Mouse (Mus musculus): ENCODE results near the gene R3hdm4. TPM values are rescaled to one million over a fixed set of nuclear protein-coding genes. Genes with fewer than 3 reads are reported as not detected.

R3hdm4 gene
- polyA plus RNA-seq, 1 experiment from 2014 or later = 116 TPM

- Histone ChIP-seq H3K9me3 (ENCODE audit: control insufficient read depth, low read length) (no peaks in the 10 kb centered on the region), H3K36me3 (ENCODE audit: control insufficient read depth, insufficient read depth, low read length) (no peaks in the 10 kb centered on the region; the same call in 1 of the 2 replicates), H3K4me3 (ENCODE audit: low read length) (no peak overlapping the region), H3K27ac (ENCODE audit: low read length) (peak overlapping the region; percentile 54), H3K4me2 (ENCODE audit: low read depth, low read length) (peak overlapping the region; percentile 19; the same call in 1 of the 2 replicates), H3K4me1 (ENCODE audit: control insufficient read depth, insufficient read depth, low read length) (peaks cover 34% of the 10 kb centered on the region), H3K9ac (ENCODE audit: low read depth, low read length) (peak overlapping the region; percentile 31), H3K27me3 (replicated peaks; ENCODE audit: control insufficient read depth, insufficient read depth, low read length) (peaks cover 15% of the 10 kb centered on the region)
- WGBS = 69% methylated on average over 11 of the region's 11 CpGs
- ATAC-seq = no peak
Observed at GRCm38 (mm10) chr10:79914131-79914947, 6.7 kb downstream of the R3hdm4 start.

- WGBS = 66% methylated on average over 20 of the region's 20 CpGs
- Histone ChIP-seq H3K9me3 (ENCODE audit: control insufficient read depth, low read length) (no peaks in the 10 kb centered on the region), H3K27ac (ENCODE audit: low read length) (no peak overlapping the region), H3K27me3 (replicated peaks; ENCODE audit: control insufficient read depth, insufficient read depth, low read length) (no peaks in the 10 kb centered on the region), H3K9ac (ENCODE audit: low read depth, low read length) (no peak overlapping the region), H3K4me3 (ENCODE audit: low read length) (no peak overlapping the region), H3K36me3 (ENCODE audit: control insufficient read depth, insufficient read depth, low read length) (no peaks in the 10 kb centered on the region; the same call in 1 of the 2 replicates), H3K4me1 (ENCODE audit: control insufficient read depth, insufficient read depth, low read length) (peaks cover 29% of the 10 kb centered on the region), H3K4me2 (ENCODE audit: low read depth, low read length) (no peak overlapping the region)
- no peak for ATAC-seq
Observed at GRCm38 (mm10) chr10:79912412-79912811, 8.6 kb downstream of the R3hdm4 start.

DNA sequence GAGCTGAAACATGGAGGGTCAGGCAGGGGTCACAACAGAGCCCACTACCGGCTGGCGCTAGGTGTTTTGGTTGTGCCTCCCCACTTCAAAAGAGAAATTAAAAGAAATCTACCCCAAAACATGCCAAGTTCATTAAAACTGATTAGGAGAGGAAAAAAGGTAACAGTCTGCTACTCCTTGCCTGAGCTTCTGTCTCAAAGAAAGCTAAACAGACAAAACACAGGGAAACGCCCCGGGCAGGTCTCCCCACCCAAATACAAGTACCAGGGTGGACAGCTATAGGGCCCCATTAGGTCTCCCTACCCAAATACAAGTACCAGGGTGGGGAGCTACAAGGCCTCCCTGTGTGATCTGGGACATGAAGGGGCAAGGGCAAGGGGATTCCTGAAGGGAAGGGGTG is 10.5 kb downstream of the R3hdm4 start, which contains the start of gene Gm26602:
TSS of gene Gm26602 (plus strand) at position 301 of the 400 bp plus-strand sequence.
- Histone ChIP-seq H3K27me3 (replicated peaks; ENCODE audit: control insufficient read depth, insufficient read depth, low read length) (no peaks in the 10 kb centered on the region), H3K36me3 (ENCODE audit: control insufficient read depth, insufficient read depth, low read length) (peaks cover 15% of the 10 kb centered on the region), H3K4me1 (ENCODE audit: control insufficient read depth, insufficient read depth, low read length) (peaks cover 21% of the 10 kb centered on the region), H3K27ac (ENCODE audit: low read length) (no peak within 1 kb of the TSS), H3K4me2 (ENCODE audit: low read depth, low read length) (no peak within 1 kb of the TSS), H3K9me3 (ENCODE audit: control insufficient read depth, low read length) (no peaks in the 10 kb centered on the region), H3K9ac (ENCODE audit: low read depth, low read length) (no peak within 1 kb of the TSS), H3K4me3 (ENCODE audit: low read length) (no peak within 1 kb of the TSS)
- WGBS = 89% methylated on average over 4 of the region's 4 CpGs
- no peak for ATAC-seq

GRCm38 (mm10) chr10:79909092-79909922 is 11.7 kb downstream of the R3hdm4 start:
- H3K36me3 ChIP-seq (ENCODE audit: control insufficient read depth, insufficient read depth, low read length) = peaks cover 20% of the 10 kb centered on the region
- WGBS = 20% methylated on average over 14 of the region's 14 CpGs
- H3K4me1 ChIP-seq (ENCODE audit: control insufficient read depth, insufficient read depth, low read length) = peaks cover 8% of the 10 kb centered on the region
- H3K9me3 ChIP-seq (ENCODE audit: control insufficient read depth, low read length) = no peaks in the 10 kb centered on the region
- peak overlapping the region; percentile 21 for H3K27ac ChIP-seq (ENCODE audit: low read length)
- no peak overlapping the region for H3K4me2 ChIP-seq (ENCODE audit: low read depth, low read length)
- peak; percentile 61 for ATAC-seq
- H3K27me3 ChIP-seq (replicated peaks; ENCODE audit: control insufficient read depth, insufficient read depth, low read length) = no peaks in the 10 kb centered on the region
- H3K9ac ChIP-seq (ENCODE audit: low read depth, low read length) = no peak overlapping the region
- 0 out of 2 replicates have a peak overlapping the region, but pooled peaks have one; percentile 0 for H3K4me3 ChIP-seq (ENCODE audit: low read length)

DNA sequence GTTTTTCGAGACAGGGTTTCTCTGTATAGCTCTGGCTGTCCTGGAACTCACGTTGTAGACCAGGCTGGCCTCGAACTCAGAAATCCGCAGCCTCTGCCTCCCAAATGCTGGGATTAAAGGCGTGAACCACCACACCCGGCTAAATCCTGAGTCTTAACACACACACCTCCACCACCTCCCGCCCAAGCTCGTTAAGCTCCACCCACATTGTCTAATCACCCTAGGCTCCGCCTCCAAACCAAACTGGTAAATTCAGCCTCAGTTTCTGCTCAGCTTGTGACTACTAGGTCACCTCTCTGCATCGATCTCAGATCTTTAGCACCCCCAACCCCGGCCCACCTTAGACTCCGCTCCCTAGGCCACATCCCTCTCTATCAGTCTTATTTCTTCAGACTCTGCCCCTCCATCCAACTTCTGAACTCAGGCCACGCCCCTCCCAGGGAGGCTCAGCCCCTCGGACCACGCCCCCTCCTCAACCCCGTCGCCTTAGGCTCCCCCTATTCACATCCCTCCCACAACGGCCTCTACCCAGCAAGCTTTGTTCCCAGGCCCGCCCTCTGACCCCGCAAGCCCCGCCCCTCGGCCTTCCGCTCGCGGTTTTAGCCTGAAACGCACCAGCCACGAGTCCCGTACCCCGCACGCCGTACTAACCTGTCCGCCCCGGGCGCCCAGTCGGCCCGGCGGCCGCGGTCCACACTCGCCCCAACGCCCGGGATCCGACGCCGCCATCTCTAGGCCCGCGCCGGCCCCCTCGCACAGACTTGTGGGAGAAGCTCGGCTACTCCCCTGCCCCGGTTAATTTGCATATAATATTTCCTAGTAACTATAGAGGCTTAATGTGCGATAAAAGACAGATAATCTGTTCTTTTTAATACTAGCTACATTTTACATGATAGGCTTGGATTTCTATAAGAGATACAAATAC is 12.6 kb downstream of the R3hdm4 start, which contains the start of gene Med16:
TSS of gene Med16 (minus strand) at position 757 of the 925 bp plus-strand sequence.
- H3K27ac ChIP-seq (ENCODE audit: low read length) = peak within 1 kb of the TSS; percentile 97
- H3K4me2 ChIP-seq (ENCODE audit: low read depth, low read length) = peak within 1 kb of the TSS; percentile 62
- H3K36me3 ChIP-seq (ENCODE audit: control insufficient read depth, insufficient read depth, low read length) = peaks cover 20% of the 10 kb centered on the region
- WGBS = 1% methylated on average over 52 of the region's 52 CpGs
- peaks cover 3% of the 10 kb centered on the region; the same call in 1 of the 2 replicates for H3K4me1 ChIP-seq (ENCODE audit: control insufficient read depth, insufficient read depth, low read length)
- peak within 1 kb of the TSS; percentile 84 for H3K4me3 ChIP-seq (ENCODE audit: low read length)
- peak within 1 kb of the TSS; percentile 97 for H3K9ac ChIP-seq (ENCODE audit: low read depth, low read length)
- peak; percentile 96 for ATAC-seq
- no peaks in the 10 kb centered on the region for H3K27me3 ChIP-seq (replicated peaks; ENCODE audit: control insufficient read depth, insufficient read depth, low read length)
- no peaks in the 10 kb centered on the region for H3K9me3 ChIP-seq (ENCODE audit: control insufficient read depth, low read length)

DNA sequence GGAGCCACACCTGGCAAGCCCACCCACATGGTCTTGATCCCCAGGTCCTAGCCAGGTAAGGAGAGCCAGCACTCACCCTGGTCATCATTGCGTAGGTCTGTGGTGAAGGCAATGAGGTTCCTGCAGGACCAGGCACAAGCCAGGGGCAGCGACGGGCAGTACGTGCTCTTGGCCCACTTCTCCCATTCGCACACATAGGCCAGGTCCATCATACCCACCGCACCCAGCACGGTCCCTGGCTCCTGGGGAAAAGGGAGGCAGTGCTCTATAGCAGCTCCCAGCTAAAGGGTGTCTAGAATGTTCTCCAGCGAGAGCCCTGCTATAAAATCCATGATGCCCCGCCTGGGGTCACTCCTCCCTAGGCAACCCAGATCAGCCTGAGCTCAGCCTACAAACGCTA is 13.6 kb downstream of the R3hdm4 start:
- H3K9me3 ChIP-seq (ENCODE audit: control insufficient read depth, low read length) = no peaks in the 10 kb centered on the region
- no peak for ATAC-seq
- no peak overlapping the region for H3K4me2 ChIP-seq (ENCODE audit: low read depth, low read length)
- no peak overlapping the region for H3K27ac ChIP-seq (ENCODE audit: low read length)
- no peaks in the 10 kb centered on the region for H3K27me3 ChIP-seq (replicated peaks; ENCODE audit: control insufficient read depth, insufficient read depth, low read length)
- H3K36me3 ChIP-seq (ENCODE audit: control insufficient read depth, insufficient read depth, low read length) = peaks cover 20% of the 10 kb centered on the region
- H3K4me1 ChIP-seq (ENCODE audit: control insufficient read depth, insufficient read depth, low read length) = peaks cover 3% of the 10 kb centered on the region; the same call in 1 of the 2 replicates
- no peak overlapping the region; the same call in 1 of the 2 replicates for H3K9ac ChIP-seq (ENCODE audit: low read depth, low read length)
- WGBS = 91% methylated on average over 10 of the region's 10 CpGs
- no peak overlapping the region for H3K4me3 ChIP-seq (ENCODE audit: low read length)

DNA sequence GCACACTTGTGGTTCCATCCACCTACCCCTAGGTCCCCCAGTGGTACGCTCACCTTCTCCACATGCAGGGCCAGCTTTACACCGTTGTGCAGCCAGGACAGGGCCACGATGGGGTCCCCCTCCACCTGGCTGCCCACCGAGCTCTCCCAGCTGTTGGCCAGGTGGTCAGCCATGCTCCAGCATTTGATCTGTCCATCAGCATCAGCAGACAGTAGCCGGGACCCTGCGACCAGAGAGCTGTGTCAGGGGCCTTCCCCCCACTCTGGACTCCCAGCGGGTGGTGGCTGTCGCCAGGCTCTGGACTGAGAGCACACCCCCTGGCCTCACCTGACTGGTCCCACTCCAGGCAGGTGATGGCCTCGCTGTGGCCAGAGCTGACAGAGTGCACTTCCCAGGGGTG is 14.3 kb downstream of the R3hdm4 start:
- peaks cover 3% of the 10 kb centered on the region; the same call in 1 of the 2 replicates for H3K4me1 ChIP-seq (ENCODE audit: control insufficient read depth, insufficient read depth, low read length)
- H3K27ac ChIP-seq (ENCODE audit: low read length) = no peak overlapping the region
- peaks cover 20% of the 10 kb centered on the region for H3K36me3 ChIP-seq (ENCODE audit: control insufficient read depth, insufficient read depth, low read length)
- 95% methylated on average over 9 of the region's 9 CpGs for WGBS
- no peaks in the 10 kb centered on the region for H3K9me3 ChIP-seq (ENCODE audit: control insufficient read depth, low read length)
- no peaks in the 10 kb centered on the region for H3K27me3 ChIP-seq (replicated peaks; ENCODE audit: control insufficient read depth, insufficient read depth, low read length)
- no peak overlapping the region for H3K4me3 ChIP-seq (ENCODE audit: low read length)
- no peak overlapping the region for H3K4me2 ChIP-seq (ENCODE audit: low read depth, low read length)
- ATAC-seq = no peak
- H3K9ac ChIP-seq (ENCODE audit: low read depth, low read length) = no peak overlapping the region

DNA sequence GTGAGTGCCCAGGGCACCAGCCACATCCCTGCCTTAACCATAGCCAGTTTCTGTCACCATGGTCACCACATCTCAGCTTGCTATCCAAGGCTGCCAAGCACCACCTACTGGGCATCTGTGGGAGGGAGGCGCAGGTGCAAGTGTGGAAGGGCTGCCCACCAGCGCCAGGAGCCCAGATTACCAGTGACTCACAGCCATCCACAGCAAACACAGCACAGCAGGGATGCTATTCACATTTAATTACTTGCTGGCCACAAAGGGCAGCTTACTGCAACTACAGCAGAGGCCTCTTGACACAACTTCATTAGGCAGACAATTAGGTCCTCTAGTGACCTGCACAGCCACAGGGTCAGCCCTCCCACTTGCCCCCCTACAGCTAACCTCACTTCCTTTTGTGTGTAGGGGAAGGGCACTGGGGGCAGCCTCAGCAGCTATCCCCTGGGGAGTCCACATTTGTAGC is 20.0 kb downstream of the R3hdm4 start:
- 71% methylated on average over 2 of the region's 2 CpGs for WGBS
- Histone ChIP-seq H3K27ac (ENCODE audit: low read length) (no peak overlapping the region), H3K36me3 (ENCODE audit: control insufficient read depth, insufficient read depth, low read length) (peaks cover 18% of the 10 kb centered on the region), H3K4me2 (ENCODE audit: low read depth, low read length) (no peak overlapping the region), H3K4me1 (ENCODE audit: control insufficient read depth, insufficient read depth, low read length) (peaks cover 12% of the 10 kb centered on the region), H3K9ac (ENCODE audit: low read depth, low read length) (no peak overlapping the region), H3K27me3 (replicated peaks; ENCODE audit: control insufficient read depth, insufficient read depth, low read length) (no peaks in the 10 kb centered on the region), H3K4me3 (ENCODE audit: low read length) (no peak overlapping the region), H3K9me3 (ENCODE audit: control insufficient read depth, low read length) (no peaks in the 10 kb centered on the region)
- ATAC-seq = no peak
